Mouse (Mus musculus): ENCODE measurements at regions not wholly inside any gene's neighbourhood (a gene's known extent, or its start where the extent isn't known, plus 50 kb on each side); places are given as distances from the start of the nearest gene placed in this dataset.
A peak's percentile ranks its signal among the peaks of the same experiment; 100 is the strongest.
"Not testable (repeated sequence)": the region's sequence is repeated elsewhere in the genome, so short reads cannot be mapped to it uniquely, and the experiment has no call there.

GRCm38 (mm10) chr14:48762691-48763090, 89.1 kb upstream of the Otx2 start:
- DNase-seq (ENCODE audit: low spot score in 2 of 2): no peak
- intact Hi-C loops (cut with DNase I): no loop called here

- peak in 1 of 2 experiments; percentile 3 for DNase-seq (ENCODE audit: low spot score in 2 of 2)
- intact Hi-C loops (cut with DNase I): no loop called here
These were observed 87.5 kb upstream of the Otx2 start for GRCm38 (mm10) chr14:48761002-48761648.

DNA sequence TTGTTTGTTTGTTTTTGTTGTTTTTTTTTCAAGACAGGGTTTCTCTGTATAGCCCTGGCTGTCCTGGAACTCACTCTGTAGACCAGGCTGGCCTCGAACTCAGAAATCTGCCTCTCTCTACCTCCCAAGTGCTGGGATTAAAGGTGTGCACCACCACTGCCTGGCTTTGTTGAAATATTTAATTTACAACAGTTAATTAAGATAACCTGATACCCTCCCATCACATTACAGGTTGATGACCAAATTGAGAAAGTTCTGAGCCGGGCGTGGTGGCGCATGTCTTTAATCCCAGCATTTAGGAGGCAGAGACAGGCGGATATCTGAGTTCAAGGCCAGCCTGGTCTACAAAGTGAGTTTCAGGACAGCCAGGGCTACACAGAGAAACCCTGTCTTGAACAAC, 81.5 kb upstream of the Otx2 start:
- DNase-seq (ENCODE audit: low spot score in 2 of 2); intact Hi-C loops (cut with DNase I): not testable (repeated sequence)

- intact Hi-C loops (cut with DNase I): no loop called here
- no peak for DNase-seq (ENCODE audit: low spot score in 2 of 2)
These were observed 80.6 kb upstream of the Otx2 start for GRCm38 (mm10) chr14:48754080-48754720.

DNA sequence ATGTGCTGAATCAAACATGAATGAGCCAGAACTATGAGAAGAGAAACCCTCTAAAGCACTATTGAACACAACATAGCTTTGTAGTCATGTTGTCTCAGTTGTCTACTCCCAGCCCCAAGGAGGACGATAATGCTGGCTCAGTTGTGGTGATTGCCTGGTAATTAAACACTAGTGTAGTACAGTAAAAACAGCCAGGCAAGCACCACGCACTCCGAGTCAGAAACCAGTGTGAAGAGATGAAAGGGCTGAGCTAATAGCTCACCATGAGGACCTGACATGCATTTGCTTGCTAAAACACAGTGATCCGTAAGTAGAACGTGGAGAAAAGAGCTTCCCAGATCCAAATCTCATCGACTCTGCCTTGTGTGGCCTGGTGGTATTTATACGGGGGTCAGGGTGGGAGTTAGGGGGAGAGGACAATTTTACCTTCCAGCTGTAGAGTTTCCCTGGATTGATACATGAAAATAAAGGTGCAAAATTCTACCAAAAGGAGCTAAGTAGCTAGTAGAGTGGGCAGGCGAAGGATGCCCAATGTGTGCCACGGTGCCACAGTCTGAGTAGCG, 80.0 kb upstream of the Otx2 start:
- intact Hi-C loops (cut with DNase I): no loop called here
- DNase-seq (ENCODE audit: low spot score in 2 of 2): no peak

DNA sequence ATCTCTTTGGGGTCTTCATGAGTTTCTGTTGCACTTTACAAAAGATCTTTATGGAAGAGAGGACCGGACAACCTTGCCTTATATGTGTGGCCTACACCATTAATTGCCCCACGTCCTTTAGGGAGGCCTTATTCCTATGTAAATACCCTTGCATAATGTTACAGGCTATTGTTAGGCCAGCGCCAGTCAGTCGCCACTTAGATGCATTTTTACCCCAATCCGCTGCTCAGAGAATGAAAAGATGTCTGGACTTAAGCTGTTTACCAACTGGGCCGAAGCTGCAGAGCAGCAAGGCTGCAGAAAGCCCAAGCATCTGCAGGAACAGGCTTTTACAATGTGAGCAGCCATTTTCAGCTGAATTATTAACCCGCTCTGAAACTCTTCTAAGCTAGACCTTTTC, 79.5 kb upstream of the Otx2 start:
- intact Hi-C loops (cut with DNase I): no loop called here

GRCm38 (mm10) chr14:48752579-48752905, 78.9 kb upstream of the Otx2 start:
- intact Hi-C loops (cut with DNase I): no loop called here
- DNase-seq (ENCODE audit: low spot score in 2 of 2): no peak

More for the DNA sequence above, 79.5 kb upstream of the Otx2 start:
- no peak for DNase-seq (ENCODE audit: low spot score in 2 of 2)

DNA sequence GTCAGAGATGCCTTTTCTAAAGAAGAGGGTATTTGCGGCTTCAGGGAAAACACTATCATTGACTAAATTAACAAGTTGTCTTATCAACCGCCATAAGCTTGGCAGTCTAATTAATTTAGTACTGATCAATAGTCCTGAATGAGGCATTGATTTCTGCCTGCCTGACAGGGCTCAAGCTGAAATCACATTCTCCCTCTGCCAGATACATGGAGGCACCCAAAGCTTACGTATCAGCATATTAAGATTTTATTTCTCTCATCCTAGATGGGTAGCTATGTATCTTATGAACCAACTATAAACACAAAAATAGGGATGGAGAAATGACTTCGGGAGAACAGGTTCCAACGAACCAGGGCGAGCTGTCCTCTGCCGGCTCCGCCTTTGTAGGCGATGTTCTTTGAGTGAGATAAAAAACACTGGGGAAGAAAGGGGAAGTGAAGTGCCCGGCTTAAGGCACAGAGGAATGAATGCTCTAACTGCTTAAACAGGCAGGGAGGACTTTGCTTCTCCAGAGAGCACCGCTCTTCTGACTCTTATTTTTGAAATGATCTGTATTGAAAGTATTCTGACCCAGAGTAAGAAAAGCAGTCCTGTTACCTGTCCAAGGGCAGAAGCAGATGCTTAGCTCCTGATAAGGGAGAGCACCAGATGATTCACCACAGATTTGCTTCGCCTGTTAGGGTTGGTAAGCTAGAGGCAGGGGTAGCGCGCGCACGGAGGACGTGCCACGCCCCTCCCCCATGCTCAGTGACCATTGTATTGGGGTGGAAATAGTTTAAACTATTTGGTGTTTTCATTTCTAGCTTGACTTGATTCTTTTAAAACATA, 78.3 kb upstream of the Otx2 start:
- intact Hi-C loops (cut with DNase I): no loop called here
- DNase-seq (ENCODE audit: low spot score in 2 of 2): no peak

DNA sequence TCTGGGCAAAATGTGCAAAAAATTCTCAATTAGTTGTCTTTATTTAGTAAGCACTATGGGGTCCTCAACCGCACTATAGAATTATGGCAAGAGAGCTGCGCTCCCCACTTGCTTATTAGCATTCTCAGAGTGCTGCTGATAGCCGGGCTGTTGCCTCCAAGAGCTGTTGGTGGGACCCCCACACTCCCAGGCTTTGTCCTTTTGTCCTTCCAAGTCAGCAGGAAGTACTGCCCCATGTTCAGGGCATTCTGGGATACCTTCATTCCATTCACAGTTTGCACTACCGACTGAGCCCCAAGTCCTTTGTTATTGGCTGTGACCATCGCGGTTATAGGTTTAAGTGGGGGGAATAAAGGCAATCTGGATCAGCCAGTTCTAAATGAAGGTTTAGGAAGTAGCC, 77.4 kb upstream of the Otx2 start:
- intact Hi-C loops (cut with DNase I): no loop called here
- no peak for DNase-seq (ENCODE audit: low spot score in 2 of 2)

DNA sequence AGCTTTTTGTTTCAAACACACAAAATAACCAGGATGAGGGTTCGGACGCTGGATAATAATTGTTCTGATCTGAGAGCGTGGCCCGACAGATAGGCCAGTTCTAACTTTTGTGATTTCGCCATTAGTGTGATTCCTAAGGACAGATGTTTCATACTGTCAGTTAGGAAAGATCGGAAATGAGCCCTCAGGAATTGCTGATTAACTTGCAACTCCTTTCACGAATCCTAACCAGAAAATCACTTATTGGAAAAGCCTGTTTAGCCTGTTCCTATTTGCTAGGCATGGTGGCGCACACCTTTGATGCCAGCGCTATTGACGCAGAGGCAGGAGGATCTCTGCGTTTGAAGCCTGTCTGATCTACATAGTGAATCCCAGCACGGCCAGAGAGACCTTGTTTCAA, 75.4 kb upstream of the Otx2 start:
- intact Hi-C loops (cut with DNase I): no loop called here
- DNase-seq (ENCODE audit: low spot score in 2 of 2): no peak

DNA sequence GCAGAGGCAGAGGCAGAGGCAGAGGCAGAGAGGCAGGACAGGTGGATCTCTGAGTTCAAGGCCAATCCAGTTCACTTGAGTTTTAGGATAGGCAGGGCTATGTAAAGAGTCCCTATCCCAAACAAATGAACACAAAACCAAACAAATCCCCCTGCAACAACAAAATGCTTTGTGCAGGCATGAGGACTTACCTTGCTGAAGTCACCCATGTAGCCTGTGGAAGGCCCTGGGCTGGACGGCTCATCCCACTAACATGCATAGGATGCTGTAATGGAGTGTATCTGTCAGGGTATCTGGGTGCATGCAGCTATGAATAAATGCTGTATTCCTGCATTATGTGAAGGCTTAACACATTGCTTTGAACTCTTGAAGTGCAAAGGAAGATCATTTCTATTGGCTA, 74.3 kb upstream of the Otx2 start:
- DNase-seq (ENCODE audit: low spot score in 2 of 2): no peak
- intact Hi-C loops (cut with DNase I): no loop called here

DNA sequence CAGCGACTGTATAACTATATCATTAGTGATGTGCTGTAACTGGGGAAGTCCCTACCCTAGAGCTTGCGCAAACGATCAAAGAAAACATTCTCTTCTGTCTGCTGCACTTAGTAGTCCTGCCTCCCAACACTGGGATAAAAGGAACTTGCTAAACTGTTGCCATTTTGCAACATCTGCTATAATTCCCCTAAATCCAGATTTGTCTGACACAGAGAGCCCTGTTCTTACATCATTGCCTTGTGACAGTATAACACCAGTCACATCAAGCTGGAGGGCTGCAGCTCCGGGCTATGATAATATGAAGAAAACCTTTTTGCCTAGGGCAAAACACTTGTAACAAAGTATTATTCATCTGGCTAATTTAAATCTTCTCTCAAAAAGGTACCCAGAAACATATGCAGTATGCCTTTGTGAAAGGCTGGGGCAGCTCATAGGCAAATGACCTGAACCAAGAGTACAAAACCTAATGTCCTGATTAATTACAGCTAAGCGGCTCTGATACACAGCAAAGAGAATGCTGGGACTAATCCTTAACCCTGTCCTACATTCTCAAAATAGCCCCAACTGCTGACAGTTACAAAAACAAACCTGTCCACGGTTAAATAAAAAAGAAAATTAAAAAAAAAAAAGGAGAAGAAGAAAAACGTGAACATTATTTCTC, 67.5 kb upstream of the Otx2 start:
- intact Hi-C loops (cut with DNase I): no loop called here
- no peak for DNase-seq (ENCODE audit: low spot score in 2 of 2)

GRCm38 (mm10) chr14:48739121-48739520, 65.5 kb upstream of the Otx2 start:
- intact Hi-C loops (cut with DNase I): loop anchor here (5.0 kb wide), 1 partner anchor 72 kb away; no protein-coding TSS in a partner anchor
- DNase-seq (ENCODE audit: low spot score in 2 of 2): no peak

DNA sequence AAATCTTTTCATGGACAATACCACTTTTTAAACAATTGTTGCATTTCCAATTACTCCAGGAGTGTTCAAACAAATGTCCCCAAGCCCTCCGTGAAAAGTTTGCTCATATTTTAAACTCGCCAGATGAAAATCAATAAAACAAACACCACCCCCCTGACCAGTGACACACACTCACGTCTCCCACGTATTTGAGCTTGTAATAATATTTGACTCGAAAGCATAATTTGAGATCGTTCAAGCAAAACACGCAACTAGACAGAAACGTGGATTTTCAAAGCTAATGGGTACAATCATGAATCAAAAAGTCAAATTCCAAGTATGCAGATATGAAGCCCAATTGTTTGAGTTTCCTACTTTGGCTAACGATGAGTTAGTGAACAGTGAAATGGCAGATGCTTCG, 65.0 kb upstream of the Otx2 start:
- DNase-seq (ENCODE audit: low spot score in 2 of 2): no peak
- intact Hi-C loops (cut with DNase I): loop anchor here (5.0 kb wide), 1 partner anchor 71 kb away; no protein-coding TSS in a partner anchor

DNA sequence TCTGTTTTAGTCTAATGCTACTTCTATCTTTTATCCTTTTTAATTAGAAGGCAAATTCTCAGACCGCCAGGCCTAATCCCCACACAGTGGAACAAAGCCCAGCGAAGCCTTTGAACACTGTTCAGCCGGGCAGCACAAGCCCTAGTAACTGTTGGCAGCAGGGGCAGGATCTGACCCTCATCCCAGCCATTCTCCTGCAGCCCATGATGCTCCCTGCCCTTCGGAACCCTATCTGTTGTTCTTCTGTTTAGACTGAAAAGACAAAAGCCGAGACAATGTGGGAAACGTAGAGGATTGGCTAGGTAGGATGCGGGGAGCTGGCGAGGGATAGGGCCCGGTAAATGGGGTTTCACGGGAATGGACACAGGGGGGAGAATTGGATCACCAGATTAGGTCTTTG, 64.6 kb upstream of the Otx2 start:
- no peak for DNase-seq (ENCODE audit: low spot score in 2 of 2)
- intact Hi-C loops (cut with DNase I): loop anchor here (5.0 kb wide), 1 partner anchor 71 kb away; no protein-coding TSS in a partner anchor

GRCm38 (mm10) chr14:48736969-48737860, 63.6 kb upstream of the Otx2 start:
- no peak for DNase-seq (ENCODE audit: low spot score in 2 of 2)
- intact Hi-C loops (cut with DNase I): loop anchor here (5.0 kb wide), 1 partner anchor 70 kb away; no protein-coding TSS in a partner anchor

- intact Hi-C loops (cut with DNase I): loop anchor here (5.0 kb wide), 1 partner anchor 69 kb away; no protein-coding TSS in a partner anchor
- DNase-seq (ENCODE audit: low spot score in 2 of 2): no peak
These were observed 62.6 kb upstream of the Otx2 start for GRCm38 (mm10) chr14:48736211-48736610.

GRCm38 (mm10) chr14:48729996-48730395, 56.4 kb upstream of the Otx2 start:
- DNase-seq (ENCODE audit: low spot score in 2 of 2): no peak
- intact Hi-C loops (cut with DNase I): no loop called here
